ENCODE assay signal across 16 mouse cellular contexts in the genomic region with DNA sequence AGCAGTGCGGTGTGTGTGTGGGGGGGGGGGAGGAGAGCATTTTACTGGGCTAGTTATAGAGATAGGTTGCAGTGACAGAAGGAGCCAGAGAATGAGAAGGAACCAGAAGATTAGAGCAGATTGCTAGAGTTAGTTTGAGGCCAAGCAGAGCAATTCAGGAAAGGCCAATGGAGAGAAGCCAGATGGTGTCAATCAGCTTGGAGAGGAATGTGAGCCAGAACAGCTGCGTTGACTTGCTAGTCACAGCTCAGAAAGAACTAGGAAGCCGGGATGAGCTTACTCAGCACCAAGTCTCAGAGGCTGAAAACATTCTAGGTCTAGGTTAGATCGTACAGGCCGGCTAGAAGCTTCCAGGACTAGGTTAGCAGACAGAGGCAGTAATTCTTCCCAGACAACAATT.
DNase-seq lines count a peak whose midpoint lies in the region; ATAC-seq lines count a peak whose summit lies in the region.
"Had no signal": no experiment of that assay in that cellular context is flagged by ENCODE, and none has a peak within 500 bp of the region (broad histone marks: within the 10 kb centered on the region; RNA-seq: fewer than 3 reads in every experiment).

No protein-coding gene starts in this region.

- H3K4me2 ChIP-seq in forebrain, embryonic 16.5 days (ENCODE audit: low read length), result no peak overlapping the region
- no peak overlapping the region for H3K4me2 ChIP-seq in forebrain, embryonic 15.5 days (replicated peaks)
- H3K4me2 ChIP-seq: embryonic facial prominence, embryonic 12.5 days; hindbrain, embryonic 15.5 days; limb, embryonic 12.5 days had no signal

- peak; percentile 45; the same call in 1 of the 2 replicates for ATAC-seq in forebrain, embryonic 16.5 days
- ATAC-seq in forebrain, embryonic 15.5 days (replicated peaks), result no peak; the same call in 1 of the 2 replicates
- ATAC-seq: intestine, postnatal 0 days; midbrain, embryonic 16.5 days had no signal

- H3K9ac ChIP-seq in forebrain, embryonic 16.5 days (replicated peaks; ENCODE audit: low read depth, low read length), result no peak overlapping the region
- H3K9ac ChIP-seq in forebrain, embryonic 15.5 days (replicated peaks), result no peak overlapping the region
- H3K9ac ChIP-seq: embryonic facial prominence, embryonic 12.5 days; hindbrain, embryonic 15.5 days; limb, embryonic 12.5 days; liver, embryonic 14.5 days had no signal

- 57% methylated on average over 5 of the region's 5 CpGs for WGBS in forebrain, embryonic 16.5 days
- WGBS in forebrain, embryonic 15.5 days, result 65% methylated on average over 5 of the region's 5 CpGs

- no peak overlapping the region for H3K4me3 ChIP-seq in forebrain, embryonic 16.5 days (replicated peaks; ENCODE audit: low read length)
- H3K4me3 ChIP-seq in forebrain, embryonic 15.5 days, result no peak overlapping the region
- H3K4me3 ChIP-seq: embryonic facial prominence, embryonic 12.5 days; hindbrain, embryonic 15.5 days; left cerebral cortex, adult 2 months; limb, embryonic 12.5 days had no signal

- H3K27ac ChIP-seq in forebrain, embryonic 16.5 days (ENCODE audit: low read length), result no peak overlapping the region
- no peak overlapping the region for H3K27ac ChIP-seq in forebrain, embryonic 15.5 days (replicated peaks)
- H3K27ac ChIP-seq: embryonic facial prominence, embryonic 12.5 days; hindbrain, embryonic 15.5 days; left cerebral cortex, adult 2 months; limb, embryonic 12.5 days; liver, embryonic 14.5 days had no signal

- H3K27me3 ChIP-seq in forebrain, embryonic 16.5 days (replicated peaks; ENCODE audit: control insufficient read depth, insufficient read depth, low read length), result no peaks in the 10 kb centered on the region
- H3K27me3 ChIP-seq in forebrain, embryonic 15.5 days, result no peaks in the 10 kb centered on the region
- H3K27me3 ChIP-seq: embryonic facial prominence, embryonic 12.5 days; hindbrain, embryonic 15.5 days; limb, embryonic 12.5 days had no signal

- H3K4me1 ChIP-seq in forebrain, embryonic 16.5 days (replicated peaks; ENCODE audit: control insufficient read depth, insufficient read depth, low read length), result peaks cover 7% of the 10 kb centered on the region
- H3K4me1 ChIP-seq in forebrain, embryonic 15.5 days, result peaks cover 3% of the 10 kb centered on the region; the same call in 1 of the 2 replicates
- H3K4me1 ChIP-seq: embryonic facial prominence, embryonic 12.5 days had no signal

- DNase-seq in kidney, postnatal 10 days, result peak; percentile 10
- no peak for DNase-seq in kidney, postnatal 25 days
- DNase-seq in 3T3-L1 (ENCODE audit: low read depth, low spot score) (peak; percentile 68), adipocyte (ENCODE audit: low spot score) (peak; percentile 46)
- no peak for DNase-seq in left cerebral cortex, postnatal 14 days (ENCODE audit: low spot score in 2 of 2)
- DNase-seq: kidney, postnatal 14 days; lung, postnatal 14 days had no signal

- H3K36me3 ChIP-seq in forebrain, embryonic 16.5 days (ENCODE audit: control insufficient read depth, insufficient read depth), result no peaks in the 10 kb centered on the region
- H3K36me3 ChIP-seq in forebrain, embryonic 15.5 days, result no peaks in the 10 kb centered on the region
- H3K36me3 ChIP-seq: embryonic facial prominence, embryonic 12.5 days; hindbrain, embryonic 15.5 days; limb, embryonic 12.5 days had no signal

- intact Hi-C loops in left cerebral cortex, postnatal 14 days (cut with DNase I), result no loop called here

- peaks cover 3% of the 10 kb centered on the region; the same call in 1 of the 2 replicates for H3K9me3 ChIP-seq in forebrain, embryonic 16.5 days (ENCODE audit: control insufficient read depth, low read length)
- H3K9me3 ChIP-seq in forebrain, embryonic 15.5 days, result no peaks in the 10 kb centered on the region
- H3K9me3 ChIP-seq: embryonic facial prominence, embryonic 12.5 days; hindbrain, embryonic 15.5 days had no signal

Comparison
In these comparisons a context has a peak if more than half of its experiments do, and no peak if none do; other contexts are left out.
1. DNase-seq: peak in kidney, postnatal 10 days (single experiment), 3T3-L1 (single experiment) and adipocyte (single experiment); none in kidney, postnatal 25 days (0 of 2) and left cerebral cortex, postnatal 14 days (0 of 2).